Mouse (Mus musculus): Measurements from ENCODE around the gene Gm13871. TPM values are rescaled to one million over a fixed set of nuclear protein-coding genes. Genes with fewer than 3 reads are reported as not detected.
"Not testable (repeated sequence)": the region's sequence is repeated elsewhere in the genome, so short reads cannot be mapped to it uniquely, and the experiment has no call there.

The Gm13871 gene
- not detected in 2 replicates for polyA plus RNA-seq (2014; fragmentation: Nextera tagmentation; extraction: Ambion mirVana)

DNA sequence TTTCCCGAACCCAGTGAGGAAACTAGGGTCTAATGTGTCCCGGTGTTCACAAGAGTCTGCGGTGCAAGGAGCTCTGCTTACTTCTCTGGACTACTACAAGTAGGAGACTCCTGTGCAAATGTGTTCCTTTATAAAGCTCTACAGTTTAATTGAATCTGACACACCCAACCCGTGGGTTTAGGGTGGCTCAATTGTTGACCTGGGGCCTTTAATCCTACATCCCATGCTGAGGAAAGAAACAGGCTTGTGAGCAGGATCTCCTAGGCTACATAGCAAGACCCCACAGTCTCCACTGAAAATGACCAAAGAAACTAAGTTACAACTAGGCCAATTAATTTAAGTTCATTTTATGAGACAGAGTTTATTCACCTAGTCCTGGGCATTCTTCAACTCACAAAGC lies at the start of gene Gm13871:
Gm13871 (minus strand) TSS at position 101 of the 400 bp plus-strand sequence.
- H3K4me3 ChIP-seq (ENCODE audit: low read depth, low read length); H3K27ac ChIP-seq (ENCODE audit: low read depth, low read length); H3K4me2 ChIP-seq (ENCODE audit: low read length); H3K36me3 ChIP-seq (ENCODE audit: control insufficient read depth, insufficient read depth, low read length); H3K4me1 ChIP-seq (ENCODE audit: control insufficient read depth, insufficient read depth, low read length); ATAC-seq; DNase-seq (ENCODE audit: low spot score); H3K27me3 ChIP-seq (replicated peaks; ENCODE audit: control insufficient read depth, insufficient read depth, low read length); H3K9ac ChIP-seq (ENCODE audit: low read length); H3K9me3 ChIP-seq (replicated peaks; ENCODE audit: control insufficient read depth, low read length): not testable (repeated sequence)
- no CpG with 5 or more reads among the region's 4 CpGs for WGBS

DNA sequence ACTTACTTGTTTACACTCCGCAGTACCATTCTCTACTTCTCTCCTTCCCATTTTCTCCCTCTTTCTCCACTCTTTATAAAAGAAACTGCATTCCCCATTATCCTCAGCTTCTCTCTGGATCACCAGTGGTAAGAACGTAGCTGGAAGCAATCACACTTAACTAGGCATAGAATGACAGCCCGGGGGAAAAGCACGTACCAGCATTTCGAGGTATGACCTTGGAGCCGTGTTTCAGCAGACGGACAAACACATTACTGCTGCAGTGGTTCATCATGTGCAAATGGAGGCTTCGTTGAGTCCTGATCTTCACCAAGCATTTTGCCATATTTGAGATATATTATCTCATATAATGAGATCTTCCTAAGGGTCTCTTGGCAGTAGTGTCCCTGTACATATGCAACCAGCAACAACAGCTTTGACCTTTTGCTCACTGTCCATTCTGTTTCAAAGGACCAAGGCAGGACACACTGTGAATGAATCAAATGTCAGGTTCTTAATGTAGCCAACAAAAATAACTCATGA lies 44.7 kb upstream of the Gm13871 start, which contains the start of gene 2310002L09Rik:
2310002L09Rik (minus strand) TSS at position 472 of the 522 bp plus-strand sequence.
- Histone ChIP-seq H3K27ac (ENCODE audit: low read depth, low read length) (no peak within 1 kb of the TSS), H3K27me3 (replicated peaks; ENCODE audit: control insufficient read depth, insufficient read depth, low read length) (no peaks in the 10 kb centered on the region), H3K4me3 (ENCODE audit: low read depth, low read length) (no peak within 1 kb of the TSS), H3K36me3 (ENCODE audit: control insufficient read depth, insufficient read depth, low read length) (no peaks in the 10 kb centered on the region), H3K4me2 (ENCODE audit: low read length) (no peak within 1 kb of the TSS), H3K9ac (ENCODE audit: low read length) (no peak within 1 kb of the TSS), H3K4me1 (ENCODE audit: control insufficient read depth, insufficient read depth, low read length) (no peaks in the 10 kb centered on the region), H3K9me3 (replicated peaks; ENCODE audit: control insufficient read depth, low read length) (no peaks in the 10 kb centered on the region)
- no peak for DNase-seq (ENCODE audit: low spot score)
- WGBS = 88% methylated on average over 8 of the region's 8 CpGs
- no peak for ATAC-seq

DNA sequence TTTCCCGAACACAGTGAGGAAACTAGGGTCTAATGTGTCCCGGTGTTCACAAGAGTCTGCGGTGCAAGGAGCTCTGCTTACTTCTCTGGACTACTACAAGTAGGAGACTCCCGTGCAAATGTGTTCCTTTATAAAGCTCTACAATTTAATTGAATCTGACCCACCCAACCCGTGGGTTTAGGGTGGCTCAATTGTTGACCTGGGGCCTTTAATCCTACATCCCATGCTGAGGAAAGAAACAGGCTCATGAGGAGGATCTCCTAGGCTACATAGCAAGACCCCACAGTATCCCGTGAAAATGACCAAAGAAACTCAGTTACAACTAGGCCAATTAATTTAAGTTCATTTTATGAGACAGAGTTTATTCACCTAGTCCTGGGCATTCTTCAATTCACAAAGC lies 14.9 kb upstream of the Gm13871 start, which contains the start of gene Gm11756:
Gm11756 (minus strand) TSS at position 101 of the 400 bp plus-strand sequence.
- H3K27me3 ChIP-seq (replicated peaks; ENCODE audit: control insufficient read depth, insufficient read depth, low read length); H3K9me3 ChIP-seq (replicated peaks; ENCODE audit: control insufficient read depth, low read length); H3K4me2 ChIP-seq (ENCODE audit: low read length); ATAC-seq; H3K4me3 ChIP-seq (ENCODE audit: low read depth, low read length); H3K9ac ChIP-seq (ENCODE audit: low read length); H3K36me3 ChIP-seq (ENCODE audit: control insufficient read depth, insufficient read depth, low read length); H3K27ac ChIP-seq (ENCODE audit: low read depth, low read length); DNase-seq (ENCODE audit: low spot score); H3K4me1 ChIP-seq (ENCODE audit: control insufficient read depth, insufficient read depth, low read length): not testable (repeated sequence)
- 82% methylated on average over 6 of the region's 6 CpGs for WGBS

DNA sequence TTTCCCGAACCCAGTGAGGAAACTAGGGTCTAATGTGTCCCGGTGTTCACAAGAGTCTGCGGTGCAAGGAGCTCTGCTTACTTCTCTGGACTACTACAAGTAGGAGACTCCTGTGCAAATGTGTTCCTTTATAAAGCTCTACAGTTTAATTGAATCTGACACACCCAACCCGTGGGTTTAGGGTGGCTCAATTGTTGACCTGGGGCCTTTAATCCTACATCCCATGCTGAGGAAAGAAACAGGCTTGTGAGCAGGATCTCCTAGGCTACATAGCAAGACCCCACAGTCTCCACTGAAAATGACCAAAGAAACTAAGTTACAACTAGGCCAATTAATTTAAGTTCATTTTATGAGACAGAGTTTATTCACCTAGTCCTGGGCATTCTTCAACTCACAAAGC lies 14.7 kb downstream of the Gm13871 start, which contains the start of gene Gm11757:
Gm11757 (minus strand) TSS at position 101 of the 400 bp plus-strand sequence.
- H3K36me3 ChIP-seq (ENCODE audit: control insufficient read depth, insufficient read depth, low read length); H3K27ac ChIP-seq (ENCODE audit: low read depth, low read length); H3K27me3 ChIP-seq (replicated peaks; ENCODE audit: control insufficient read depth, insufficient read depth, low read length); H3K4me2 ChIP-seq (ENCODE audit: low read length); H3K4me3 ChIP-seq (ENCODE audit: low read depth, low read length); ATAC-seq; H3K4me1 ChIP-seq (ENCODE audit: control insufficient read depth, insufficient read depth, low read length); H3K9ac ChIP-seq (ENCODE audit: low read length); DNase-seq (ENCODE audit: low spot score); H3K9me3 ChIP-seq (replicated peaks; ENCODE audit: control insufficient read depth, low read length): not testable (repeated sequence)
- WGBS = no CpG with 5 or more reads among the region's 4 CpGs

DNA sequence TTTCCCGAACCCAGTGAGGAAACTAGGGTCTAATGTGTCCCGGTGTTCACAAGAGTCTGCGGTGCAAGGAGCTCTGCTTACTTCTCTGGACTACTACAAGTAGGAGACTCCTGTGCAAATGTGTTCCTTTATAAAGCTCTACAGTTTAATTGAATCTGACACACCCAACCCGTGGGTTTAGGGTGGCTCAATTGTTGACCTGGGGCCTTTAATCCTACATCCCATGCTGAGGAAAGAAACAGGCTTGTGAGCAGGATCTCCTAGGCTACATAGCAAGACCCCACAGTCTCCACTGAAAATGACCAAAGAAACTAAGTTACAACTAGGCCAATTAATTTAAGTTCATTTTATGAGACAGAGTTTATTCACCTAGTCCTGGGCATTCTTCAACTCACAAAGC lies 29.6 kb downstream of the Gm13871 start, which contains the start of gene Gm11758:
Gm11758 (minus strand) TSS at position 101 of the 400 bp plus-strand sequence.
- not testable (repeated sequence) for H3K4me3 ChIP-seq (ENCODE audit: low read depth, low read length); H3K9me3 ChIP-seq (replicated peaks; ENCODE audit: control insufficient read depth, low read length); H3K4me2 ChIP-seq (ENCODE audit: low read length); ATAC-seq; H3K4me1 ChIP-seq (ENCODE audit: control insufficient read depth, insufficient read depth, low read length); DNase-seq (ENCODE audit: low spot score); H3K36me3 ChIP-seq (ENCODE audit: control insufficient read depth, insufficient read depth, low read length); H3K9ac ChIP-seq (ENCODE audit: low read length); H3K27ac ChIP-seq (ENCODE audit: low read depth, low read length); H3K27me3 ChIP-seq (replicated peaks; ENCODE audit: control insufficient read depth, insufficient read depth, low read length)
- WGBS = no CpG with 5 or more reads among the region's 4 CpGs

Other genes with a start within 250 kb of the Gm13871 start
- gene Gm11239, start 237.6 kb downstream of the Gm13871 start, polyA plus RNA-seq (2014; fragmentation: Nextera tagmentation; extraction: Ambion mirVana) = not detected in 2 replicates
- gene Gm428, start 222.4 kb downstream of the Gm13871 start, polyA plus RNA-seq (2014; fragmentation: Nextera tagmentation; extraction: Ambion mirVana) = not detected in 2 replicates
- gene Rasef, start 115.0 kb downstream of the Gm13871 start, polyA plus RNA-seq (2014; fragmentation: Nextera tagmentation; extraction: Ambion mirVana) = 0.05 and 0.10 TPM in 2 replicates
- not detected in 2 replicates for gene Gm11758, start 29.7 kb downstream of the Gm13871 start, polyA plus RNA-seq (2014; fragmentation: Nextera tagmentation; extraction: Ambion mirVana)
- gene Gm11757, start 14.8 kb downstream of the Gm13871 start, polyA plus RNA-seq (2014; fragmentation: Nextera tagmentation; extraction: Ambion mirVana) = not detected in 2 replicates
- gene Gm11756, start 14.8 kb upstream of the Gm13871 start, polyA plus RNA-seq (2014; fragmentation: Nextera tagmentation; extraction: Ambion mirVana) = not detected in 2 replicates
- gene 2310002L09Rik, start 44.9 kb upstream of the Gm13871 start, polyA plus RNA-seq (2014; fragmentation: Nextera tagmentation; extraction: Ambion mirVana) = not detected in 2 replicates
- 14.7 and 19.7 TPM in 2 replicates for gene Frmd3, start 107.5 kb upstream of the Gm13871 start, polyA plus RNA-seq (2014; fragmentation: Nextera tagmentation; extraction: Ambion mirVana)

Data from forebrain, embryonic 14.5 days (tissue).